Mouse (Mus musculus): ENCODE measurements around the gene D8Ertd738e. TPM values are rescaled to one million over a fixed set of nuclear protein-coding genes. Genes with fewer than 3 reads are reported as not detected.

The D8Ertd738e gene
- polyA plus RNA-seq, 1 experiment: 326 TPM

DNA sequence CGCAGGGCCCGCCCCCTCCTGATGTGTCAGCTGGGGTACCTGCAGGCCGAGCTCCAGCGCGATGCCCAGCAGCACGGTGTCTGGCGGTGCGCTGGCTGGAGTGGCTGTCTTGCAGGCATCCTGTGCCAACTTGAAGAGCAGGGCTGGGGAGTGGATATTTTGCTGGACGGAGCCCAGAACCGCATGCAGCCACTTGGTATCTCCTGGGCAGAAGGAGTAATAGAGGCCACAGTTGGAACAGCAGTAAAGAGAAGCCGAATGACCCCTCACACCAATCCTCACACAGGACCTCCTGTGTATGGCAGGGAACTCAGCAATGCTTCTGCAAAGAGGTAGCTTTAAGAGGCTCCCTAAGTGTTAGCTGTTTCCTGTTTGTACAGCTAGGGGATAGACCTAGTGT is 32.3 kb downstream of the D8Ertd738e start:
- Histone ChIP-seq H3K4me3 (replicated peaks) (no peak overlapping the region), H3K27me3 (replicated peaks) (no peaks in the 10 kb centered on the region), H3K36me3 (replicated peaks; ENCODE audit: low read length) (peaks cover 91% of the 10 kb centered on the region), H3K4me1 (peaks cover 22% of the 10 kb centered on the region), H3K9me3 (no peaks in the 10 kb centered on the region)
- TF ChIP-seq GATA1 (IDR thresholded peaks at IDR 0.05; ENCODE audit: borderline replicate concordance, low read length) (no peak), FLI1 (IDR thresholded peaks at IDR 0.05; ENCODE audit: low read length) (no peak)

DNA sequence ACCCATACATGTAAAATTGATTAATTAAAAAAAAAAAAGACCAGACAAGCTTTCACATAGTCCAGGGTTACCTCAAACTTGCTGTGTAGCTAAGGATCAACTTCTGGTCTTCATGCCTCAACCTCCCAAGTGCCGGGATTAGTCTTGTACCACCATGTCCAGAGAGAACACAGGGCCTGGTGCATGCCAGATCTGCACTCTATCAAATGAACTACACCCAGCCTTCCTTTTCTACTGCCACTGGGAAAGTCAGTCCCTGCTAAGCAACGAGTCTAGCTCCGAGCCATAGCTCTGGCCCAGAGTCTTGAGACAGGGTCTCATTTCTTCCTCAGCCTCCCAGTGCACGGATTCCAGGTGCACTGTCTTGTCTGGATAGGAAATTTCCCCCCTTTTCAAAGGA is 36.2 kb downstream of the D8Ertd738e start:
- Histone ChIP-seq H3K27me3 (replicated peaks) (no peaks in the 10 kb centered on the region), H3K9me3 (no peaks in the 10 kb centered on the region), H3K36me3 (replicated peaks; ENCODE audit: low read length) (peaks cover 99% of the 10 kb centered on the region), H3K4me3 (replicated peaks) (no peak overlapping the region), H3K4me1 (peaks cover 49% of the 10 kb centered on the region)
- TF ChIP-seq FLI1 (IDR thresholded peaks at IDR 0.05; ENCODE audit: low read length): no peak
- TF ChIP-seq GATA1 (IDR thresholded peaks at IDR 0.05; ENCODE audit: borderline replicate concordance, low read length): no peak

DNA sequence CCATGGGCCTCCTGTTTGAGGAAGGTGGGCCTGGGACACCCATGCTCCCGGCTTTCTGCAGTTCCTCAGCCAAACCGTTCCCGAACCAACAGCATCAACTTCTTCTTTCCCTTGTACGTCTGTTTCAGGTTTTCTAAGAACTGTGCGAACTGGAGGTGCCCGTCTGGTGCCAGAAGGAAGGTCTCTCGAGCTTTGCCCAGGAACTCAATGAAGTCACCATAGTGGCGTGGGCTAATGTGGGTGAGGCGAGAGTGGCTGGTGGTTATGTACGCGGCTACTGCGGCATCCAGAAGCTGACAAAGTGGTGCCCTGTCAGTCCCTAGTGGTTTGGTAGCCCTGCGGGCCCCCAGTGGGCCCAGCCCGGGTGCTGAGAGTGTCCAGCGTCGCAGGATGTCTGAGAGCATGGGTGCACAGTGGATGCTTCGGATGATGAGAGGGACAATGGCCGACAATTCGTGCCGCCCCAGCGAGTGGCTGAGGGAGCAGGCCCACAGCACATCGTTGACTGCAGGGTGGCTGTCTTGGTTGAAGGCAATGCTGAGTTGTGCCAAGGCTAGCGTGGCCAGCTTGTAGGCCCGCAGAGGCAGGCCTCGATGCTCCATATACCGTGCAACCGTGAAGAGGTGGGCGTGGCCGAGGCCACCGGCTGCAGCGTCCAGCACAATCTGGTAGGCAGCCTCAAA is 37.5 kb downstream of the D8Ertd738e start:
- Histone ChIP-seq H3K36me3 (replicated peaks; ENCODE audit: low read length) (peaks cover 99% of the 10 kb centered on the region), H3K27me3 (replicated peaks) (no peaks in the 10 kb centered on the region), H3K9me3 (no peaks in the 10 kb centered on the region), H3K4me3 (replicated peaks) (peak overlapping the region; percentile 59), H3K4me1 (peaks cover 55% of the 10 kb centered on the region)
- TF ChIP-seq GATA1 (IDR thresholded peaks at IDR 0.05; ENCODE audit: borderline replicate concordance, low read length) (no peak), FLI1 (IDR thresholded peaks at IDR 0.05; ENCODE audit: low read length) (no peak)

DNA sequence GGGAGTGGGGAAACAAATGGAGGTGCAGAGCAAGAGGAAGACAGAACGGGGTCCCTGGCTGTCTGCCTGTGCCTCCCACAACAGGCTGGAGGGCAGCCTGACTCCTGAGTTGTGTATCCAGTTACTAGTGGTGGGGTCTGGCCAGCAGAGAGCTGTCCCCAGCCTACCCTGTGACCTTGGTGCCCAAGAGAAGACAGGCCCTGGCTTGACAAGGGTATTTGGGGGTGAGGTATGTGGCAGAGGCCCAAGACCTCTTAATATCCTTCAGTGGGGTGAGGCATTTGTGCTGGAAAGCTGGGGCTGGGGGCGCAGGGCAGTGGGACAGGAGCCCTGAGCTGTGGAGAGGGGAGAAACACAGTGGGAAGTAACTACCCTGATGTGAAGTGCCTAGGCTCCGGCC is 38.3 kb downstream of the D8Ertd738e start:
- TF ChIP-seq GATA1 (IDR thresholded peaks at IDR 0.05; ENCODE audit: borderline replicate concordance, low read length): no peak
- no peak for TF ChIP-seq FLI1 (IDR thresholded peaks at IDR 0.05; ENCODE audit: low read length)
- H3K27me3 ChIP-seq (replicated peaks): no peaks in the 10 kb centered on the region
- peaks cover 97% of the 10 kb centered on the region for H3K36me3 ChIP-seq (replicated peaks; ENCODE audit: low read length)
- peaks cover 62% of the 10 kb centered on the region for H3K4me1 ChIP-seq
- no peaks in the 10 kb centered on the region for H3K9me3 ChIP-seq
- no peak overlapping the region for H3K4me3 ChIP-seq (replicated peaks)

DNA sequence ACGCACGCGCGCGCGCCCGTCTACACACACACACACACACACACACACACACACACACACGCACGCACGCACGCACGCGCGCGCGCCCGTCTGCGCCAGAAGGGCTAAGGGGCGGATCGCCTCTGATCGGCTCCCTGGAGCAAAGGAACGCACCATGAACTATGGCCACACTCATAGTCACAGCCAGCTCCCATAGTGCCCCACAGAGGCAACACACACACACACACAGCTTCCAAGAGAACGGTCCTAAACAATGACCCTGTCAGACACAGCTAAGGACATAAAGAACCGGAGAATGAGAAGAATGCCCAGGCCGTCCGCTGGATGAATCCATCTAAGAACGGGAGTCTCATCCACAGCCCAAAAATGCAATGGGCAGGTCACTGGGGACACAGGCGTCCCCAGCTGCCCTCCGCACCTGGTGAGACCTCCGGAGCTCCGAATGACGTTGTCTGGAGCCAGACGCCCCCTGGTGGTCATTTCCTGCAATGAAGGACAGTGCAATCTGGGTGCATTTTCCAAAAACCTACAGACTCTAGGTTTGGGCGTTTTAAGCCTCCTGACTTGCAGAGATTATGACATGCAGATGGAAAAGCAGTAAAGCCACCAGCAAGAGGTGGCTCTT is 39.2 kb downstream of the D8Ertd738e start:
- peaks cover 97% of the 10 kb centered on the region for H3K36me3 ChIP-seq (replicated peaks; ENCODE audit: low read length)
- TF ChIP-seq FLI1 (IDR thresholded peaks at IDR 0.05; ENCODE audit: low read length) (no peak), GATA1 (IDR thresholded peaks at IDR 0.05; ENCODE audit: borderline replicate concordance, low read length) (no peak)

DNA sequence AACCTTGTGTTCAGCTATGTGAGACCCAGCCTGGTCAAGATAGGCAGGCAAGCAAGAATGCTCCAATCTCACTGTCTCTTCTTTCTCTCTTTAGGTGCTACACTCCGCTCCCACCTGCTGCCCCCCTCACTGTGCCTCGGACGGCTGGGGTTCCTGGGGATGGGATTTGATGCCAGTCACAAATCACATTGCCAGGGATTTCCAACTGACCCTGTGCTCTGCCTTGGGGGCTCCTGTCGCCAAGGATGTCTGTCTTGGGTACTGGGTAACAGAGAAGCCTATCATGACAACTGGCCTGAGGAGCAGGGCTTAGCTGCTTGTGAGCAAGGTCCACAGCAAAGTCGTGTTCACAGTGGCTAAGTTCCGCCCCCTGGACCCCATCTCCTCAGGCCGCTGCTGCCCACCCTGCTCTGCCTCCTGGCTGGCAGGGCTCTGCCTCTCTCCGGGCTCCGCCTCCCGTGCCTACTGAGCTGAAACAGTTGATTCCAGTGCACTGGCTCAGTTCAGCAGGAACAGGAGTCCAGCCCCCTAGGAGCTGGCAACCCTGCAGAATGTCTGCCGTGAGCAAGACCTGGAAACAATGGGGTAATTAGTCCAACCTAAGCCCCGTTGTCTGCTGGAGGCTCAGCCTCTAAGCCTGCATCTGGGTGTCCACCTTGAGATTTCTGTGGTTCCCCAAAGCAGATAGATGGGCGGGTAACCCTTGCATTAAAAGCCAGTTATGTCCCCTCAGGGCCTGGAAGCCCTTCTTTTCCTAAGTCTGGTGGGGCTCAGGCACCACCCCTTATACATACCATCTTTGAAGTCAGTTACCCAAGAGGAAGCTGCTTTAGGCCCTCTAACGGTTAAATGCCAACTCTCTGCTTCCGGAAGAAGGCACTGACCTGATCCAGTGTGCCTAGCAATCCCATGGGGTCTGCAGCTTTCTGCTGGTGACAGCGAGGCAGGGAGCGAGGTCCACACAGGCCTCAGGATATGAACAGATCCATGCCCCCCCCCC is 40.8 kb downstream of the D8Ertd738e start:
- Histone ChIP-seq H3K4me3 (replicated peaks) (peak overlapping the region; percentile 83), H3K4me1 (peaks cover 82% of the 10 kb centered on the region), H3K27me3 (replicated peaks) (no peaks in the 10 kb centered on the region), H3K36me3 (replicated peaks; ENCODE audit: low read length) (peaks cover 87% of the 10 kb centered on the region), H3K9me3 (no peaks in the 10 kb centered on the region)
- TF ChIP-seq FLI1 (IDR thresholded peaks at IDR 0.05; ENCODE audit: low read length) (no peak), GATA1 (IDR thresholded peaks at IDR 0.05; ENCODE audit: borderline replicate concordance, low read length) (no peak)

More for the DNA sequence above, 39.2 kb downstream of the D8Ertd738e start:
- Histone ChIP-seq H3K4me1 (peaks cover 71% of the 10 kb centered on the region), H3K4me3 (replicated peaks) (no peak overlapping the region), H3K27me3 (replicated peaks) (no peaks in the 10 kb centered on the region), H3K9me3 (no peaks in the 10 kb centered on the region)

DNA sequence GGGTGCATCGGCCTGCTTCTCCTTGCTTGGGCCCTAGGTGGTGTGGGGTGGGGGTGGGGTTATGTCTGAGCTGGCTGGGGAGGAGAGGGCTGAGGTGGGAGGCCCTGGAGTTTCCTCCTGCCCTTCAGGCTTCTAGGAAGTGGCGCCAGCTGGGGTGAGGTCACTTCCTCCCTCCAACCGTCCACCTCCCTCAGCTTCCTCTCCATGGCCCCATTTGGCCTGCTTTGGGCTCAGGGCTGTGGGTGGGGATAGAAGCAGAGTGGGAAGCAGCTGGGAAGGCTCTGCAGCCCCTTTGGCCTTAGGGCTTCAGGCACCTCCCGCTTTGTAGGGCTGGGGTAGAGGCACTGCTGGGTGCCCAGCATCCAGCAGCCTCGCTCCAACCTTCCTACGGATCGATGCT is 41.7 kb downstream of the D8Ertd738e start:
- Histone ChIP-seq H3K27me3 (replicated peaks) (no peaks in the 10 kb centered on the region), H3K4me1 (peaks cover 90% of the 10 kb centered on the region), H3K4me3 (replicated peaks) (peak overlapping the region; percentile 83), H3K36me3 (replicated peaks; ENCODE audit: low read length) (peaks cover 83% of the 10 kb centered on the region), H3K9me3 (no peaks in the 10 kb centered on the region)
- TF ChIP-seq FLI1 (IDR thresholded peaks at IDR 0.05; ENCODE audit: low read length) (no peak), GATA1 (IDR thresholded peaks at IDR 0.05; ENCODE audit: borderline replicate concordance, low read length) (no peak)

DNA sequence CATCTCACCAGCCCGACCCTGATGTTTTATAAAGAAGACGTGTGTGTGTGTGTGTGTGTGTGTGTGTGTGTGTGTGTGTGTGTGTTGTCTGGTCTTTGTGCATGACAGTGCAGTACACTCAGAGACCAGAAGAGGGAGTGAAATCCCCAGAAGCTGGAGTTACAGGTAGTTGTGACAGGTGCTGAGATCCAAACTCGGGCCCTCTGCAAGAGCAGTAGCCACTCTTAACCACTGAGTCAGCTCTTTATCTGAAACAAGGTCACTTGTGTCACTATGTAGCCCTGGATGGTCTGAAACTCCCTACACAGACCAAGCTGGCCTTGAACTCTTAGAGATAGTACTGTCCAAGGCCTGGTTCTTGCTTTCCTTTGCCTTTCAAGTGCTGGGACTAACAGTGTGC is 42.9 kb downstream of the D8Ertd738e start:
- peaks cover 90% of the 10 kb centered on the region for H3K4me1 ChIP-seq
- no peak for TF ChIP-seq GATA1 (IDR thresholded peaks at IDR 0.05; ENCODE audit: borderline replicate concordance, low read length)
- TF ChIP-seq FLI1 (IDR thresholded peaks at IDR 0.05; ENCODE audit: low read length): no peak
- peak overlapping the region; percentile 50 for H3K4me3 ChIP-seq (replicated peaks)
- H3K27me3 ChIP-seq (replicated peaks): no peaks in the 10 kb centered on the region
- H3K9me3 ChIP-seq: no peaks in the 10 kb centered on the region
- peaks cover 82% of the 10 kb centered on the region for H3K36me3 ChIP-seq (replicated peaks; ENCODE audit: low read length)

DNA sequence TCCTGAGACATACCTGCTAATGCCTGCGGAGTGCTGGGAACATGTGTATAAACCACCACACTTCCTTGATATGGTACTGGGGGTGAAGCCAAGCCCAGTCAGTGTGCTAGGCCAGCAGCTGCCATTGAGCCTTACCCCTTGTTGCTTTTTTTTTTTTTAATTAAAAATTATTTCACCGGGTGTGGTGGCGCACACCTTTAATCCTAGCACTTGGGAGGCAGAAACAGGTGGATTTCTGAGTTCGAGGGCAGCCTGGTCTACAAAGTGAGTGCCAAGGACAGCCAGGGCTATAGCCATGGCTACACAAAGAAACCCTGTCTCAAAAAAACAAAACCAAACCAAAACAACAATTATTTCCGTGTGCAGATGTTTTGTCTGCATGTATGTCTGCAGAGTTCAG is 44.4 kb downstream of the D8Ertd738e start:
- H3K4me1 ChIP-seq: peaks cover 90% of the 10 kb centered on the region
- H3K36me3 ChIP-seq (replicated peaks; ENCODE audit: low read length): peaks cover 70% of the 10 kb centered on the region
- TF ChIP-seq FLI1 (IDR thresholded peaks at IDR 0.05; ENCODE audit: low read length) (no peak), GATA1 (IDR thresholded peaks at IDR 0.05; ENCODE audit: borderline replicate concordance, low read length) (no peak)
- peak overlapping the region; percentile 85 for H3K4me3 ChIP-seq (replicated peaks)
- no peaks in the 10 kb centered on the region for H3K9me3 ChIP-seq
- H3K27me3 ChIP-seq (replicated peaks): no peaks in the 10 kb centered on the region

All from megakaryocyte, embryonic 14.5 days (primary cell).